Mouse (Mus musculus) thymus, postnatal 4 days (tissue): ENCODE measurements around the gene Moxd1.
"Not testable (repeated sequence)": the region's sequence is repeated elsewhere in the genome, so short reads cannot be mapped to it uniquely, and the experiment has no call there.

Experiments used
- DNase-seq: peaks from one replicate; pipeline ENCODE4 v3.0.0; 2021

Moxd1 gene

GRCm38 (mm10) chr10:24276211-24276610, 52.9 kb downstream of the Moxd1 start:
- no peak for DNase-seq

DNA sequence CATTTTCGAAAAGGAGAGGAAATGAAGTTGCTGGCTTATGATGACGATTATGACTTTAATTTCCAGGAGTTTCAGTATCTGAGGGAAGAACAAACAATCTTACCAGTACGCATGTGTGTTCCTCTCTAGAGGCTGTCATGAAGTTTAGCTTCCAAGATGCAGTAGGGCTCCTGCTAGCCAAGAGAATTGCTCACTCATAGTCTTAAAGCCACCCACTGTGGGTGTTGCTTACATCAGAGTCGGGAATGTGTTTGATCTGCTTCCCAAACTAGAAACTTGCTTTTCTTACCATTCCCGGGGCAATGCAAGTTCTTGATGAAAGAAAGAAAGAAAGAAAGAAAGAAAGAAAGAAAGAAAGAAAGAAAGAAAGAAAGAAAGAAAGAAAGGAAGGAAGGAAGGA, 59.3 kb downstream of the Moxd1 start:
- DNase-seq, result no peak

GRCm38 (mm10) chr10:24291611-24292010, 68.3 kb downstream of the Moxd1 start:
- DNase-seq, result no peak

GRCm38 (mm10) chr10:24292671-24293070, 69.4 kb downstream of the Moxd1 start:
- no peak for DNase-seq

DNA sequence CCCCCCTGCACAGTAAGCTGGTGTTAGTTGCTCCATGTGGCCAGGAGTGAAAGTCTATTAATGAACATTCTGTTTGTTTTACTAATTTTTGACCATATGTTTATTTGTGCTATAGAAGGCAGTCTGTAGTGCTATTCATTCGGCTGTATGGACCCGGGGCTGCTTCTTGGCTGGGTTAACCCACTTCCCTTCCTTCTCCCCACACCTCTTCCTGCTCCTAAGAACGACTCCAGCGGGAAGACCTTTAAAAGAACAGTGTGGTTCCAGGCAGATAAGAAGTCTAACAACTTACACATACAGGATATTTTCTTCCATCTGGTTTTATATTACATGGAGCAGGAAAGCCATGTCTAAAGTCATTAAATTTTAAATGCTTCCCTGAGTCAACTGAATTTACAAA, 73.3 kb downstream of the Moxd1 start:
- DNase-seq, result no peak

- DNase-seq, result peak; percentile 49
These were observed 74.5 kb downstream of the Moxd1 start for GRCm38 (mm10) chr10:24297792-24298191.

- DNase-seq, result peak; percentile 64
These were observed 75.2 kb downstream of the Moxd1 start for GRCm38 (mm10) chr10:24298260-24299244.

- peak; percentile 78 for DNase-seq
These were observed 88.9 kb downstream of the Moxd1 start for GRCm38 (mm10) chr10:24312191-24312611.

DNA sequence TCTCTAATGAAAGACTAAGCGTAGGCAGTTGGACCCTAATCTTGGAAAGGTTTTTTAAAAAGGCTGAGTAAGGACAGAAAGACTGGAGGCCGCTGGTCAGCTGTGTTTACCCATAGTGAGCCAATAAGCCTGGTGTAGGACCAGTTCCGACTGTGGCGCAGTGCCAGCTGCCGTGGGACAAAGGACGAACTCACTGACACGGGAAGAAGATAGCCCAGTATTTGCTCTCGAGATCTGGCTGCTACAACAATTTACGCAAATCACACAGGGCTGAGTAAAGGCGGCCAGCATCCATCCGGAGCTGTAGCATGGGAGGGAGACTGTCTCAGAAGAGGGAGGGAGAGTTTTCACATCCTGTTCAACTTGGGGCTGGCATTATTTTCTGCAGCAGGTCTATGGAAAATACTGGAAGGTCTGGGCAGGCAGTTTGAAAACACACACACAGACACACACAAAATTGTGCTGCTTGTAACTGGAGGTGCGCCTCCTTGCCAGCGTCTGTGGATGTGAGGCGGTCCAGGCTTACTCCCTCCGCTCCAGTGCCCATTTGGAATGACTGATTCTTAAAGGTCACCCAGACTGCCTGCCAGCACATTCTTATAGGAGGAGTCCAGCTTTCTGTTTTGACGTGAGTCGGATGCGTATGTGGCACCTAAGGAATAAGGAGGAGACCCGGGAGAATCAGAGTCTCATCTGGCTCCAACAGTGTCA, 94.0 kb downstream of the Moxd1 start:
- DNase-seq, result no peak

GRCm38 (mm10) chr10:24320326-24320725, 97.0 kb downstream of the Moxd1 start:
- no peak for DNase-seq

- DNase-seq, result no peak
These were observed 99.7 kb downstream of the Moxd1 start for GRCm38 (mm10) chr10:24323066-24323465.

DNA sequence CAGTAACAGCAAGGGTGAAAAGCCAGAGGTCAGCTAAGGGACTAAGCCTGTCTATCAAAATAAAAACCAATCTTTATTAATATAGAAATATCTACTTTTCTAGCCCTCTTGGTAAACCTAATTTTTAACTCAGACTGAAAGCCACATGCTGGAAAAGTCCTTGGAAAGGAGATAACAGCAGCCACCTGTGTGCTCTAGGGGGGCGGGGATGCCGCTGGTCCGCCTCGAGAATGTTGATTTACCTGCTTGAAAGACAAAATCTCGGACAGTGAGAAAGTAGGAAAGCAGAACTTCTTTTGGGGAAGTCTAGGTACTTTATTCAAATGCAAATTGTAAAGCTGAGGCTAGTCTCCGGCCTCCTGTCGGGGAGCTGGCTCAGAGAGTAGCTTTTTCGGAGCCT, 103.9 kb downstream of the Moxd1 start:
- DNase-seq, result not testable (repeated sequence)

- DNase-seq, result no peak
These were observed 109.5 kb downstream of the Moxd1 start for GRCm38 (mm10) chr10:24332799-24333198.

- DNase-seq, result no peak
These were observed 116.4 kb downstream of the Moxd1 start for GRCm38 (mm10) chr10:24339593-24340143.

GRCm38 (mm10) chr10:24340551-24341213, 117.4 kb downstream of the Moxd1 start:
- DNase-seq, result no peak

DNA sequence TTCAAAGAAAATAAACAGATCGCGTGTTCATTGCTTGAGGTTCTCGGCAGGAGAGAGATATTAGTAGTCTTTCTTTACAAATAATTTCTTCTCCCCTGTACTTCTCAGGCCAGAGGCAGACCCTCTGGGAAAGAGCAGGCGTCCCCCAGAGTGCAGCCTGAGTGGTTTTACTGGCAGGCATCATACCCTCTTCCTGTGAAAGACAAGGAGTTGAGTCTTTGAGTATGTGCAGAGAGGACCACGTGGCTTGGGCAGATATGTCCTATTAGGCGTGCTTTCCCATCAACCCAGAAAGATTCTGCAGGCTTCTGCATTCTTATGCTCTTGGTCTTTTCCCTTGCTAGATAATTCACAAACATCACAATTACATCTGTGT, 117.9 kb downstream of the Moxd1 start:
- no peak for DNase-seq

GRCm38 (mm10) chr10:24343068-24343467, 119.8 kb downstream of the Moxd1 start:
- DNase-seq, result no peak
